Mouse (Mus musculus): ENCODE data around the gene Cdc34. TPM values are rescaled to one million over a fixed set of nuclear protein-coding genes. Genes with fewer than 3 reads are reported as not detected.

Cdc34 gene
- polyA plus RNA-seq, 1 experiment from 2014 or later: 106 TPM

GRCm38 (mm10) chr10:79729357-79729965, 47.5 kb downstream of the Cdc34 start:
- WGBS: 88% methylated on average over 13 of the region's 13 CpGs
- Histone ChIP-seq H3K4me1 (no peaks in the 10 kb centered on the region), H3K9me3 (0 out of 2 replicates have a peak, but pooled peaks cover 5% of the 10 kb centered on the region), H3K4me2 (no peak overlapping the region), H3K9ac (no peak overlapping the region), H3K27ac (no peak overlapping the region), H3K36me3 (peaks cover 16% of the 10 kb centered on the region), H3K27me3 (no peaks in the 10 kb centered on the region; the same call in 1 of the 2 replicates), H3K4me3 (no peak overlapping the region)
- ATAC-seq (ENCODE audit: insufficient number of reproducible peaks, insufficient read depth, low FRiP score, low TSS enrichment, low read depth): no peak

DNA sequence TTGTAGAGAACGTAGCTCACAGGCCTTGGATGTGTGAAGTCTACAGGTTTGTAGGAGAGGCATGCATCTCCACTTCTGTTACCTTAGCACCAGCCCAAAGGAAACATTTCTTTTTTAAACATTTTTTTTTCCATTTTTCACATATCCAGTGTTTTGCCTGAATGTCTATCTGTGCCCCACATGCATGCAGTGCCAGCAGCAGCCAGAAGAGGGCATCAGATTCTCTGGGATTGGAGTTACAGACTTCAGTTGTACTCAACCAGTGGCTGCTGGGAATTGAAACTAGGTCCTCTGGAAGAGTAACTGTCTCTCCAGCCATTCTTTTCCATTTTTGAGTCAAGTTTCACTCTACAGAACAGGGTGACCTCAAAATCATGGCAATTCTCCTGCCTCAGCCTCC, 50.5 kb downstream of the Cdc34 start:
- WGBS: 86% methylated on average over 1 of the region's 1 CpGs

DNA sequence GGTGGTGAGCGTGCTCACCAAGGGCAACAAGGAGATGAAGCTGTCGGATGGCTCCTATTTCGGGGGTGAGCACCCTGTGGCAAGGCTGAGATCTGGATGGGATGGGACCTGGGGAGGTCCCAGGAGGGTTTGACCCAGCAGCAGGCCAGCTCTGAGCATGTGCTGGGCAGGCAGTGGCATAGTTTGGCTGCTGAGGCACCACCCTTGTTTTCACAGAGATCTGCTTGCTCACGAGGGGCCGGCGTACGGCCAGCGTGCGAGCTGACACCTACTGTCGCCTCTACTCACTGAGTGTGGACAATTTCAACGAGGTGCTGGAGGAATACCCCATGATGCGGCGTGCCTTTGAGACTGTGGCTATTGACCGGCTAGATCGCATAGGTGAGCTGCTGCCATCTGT, 51.9 kb downstream of the Cdc34 start:
- Histone ChIP-seq H3K9ac (no peak overlapping the region), H3K4me3 (no peak overlapping the region), H3K27me3 (peaks cover 15% of the 10 kb centered on the region), H3K4me1 (no peaks in the 10 kb centered on the region), H3K4me2 (no peak overlapping the region), H3K36me3 (peaks cover 60% of the 10 kb centered on the region), H3K9me3 (peaks cover 48% of the 10 kb centered on the region), H3K27ac (no peak overlapping the region)
- WGBS: 94% methylated on average over 15 of the region's 15 CpGs
- ATAC-seq (ENCODE audit: insufficient number of reproducible peaks, insufficient read depth, low FRiP score, low TSS enrichment, low read depth): no peak

More for the DNA sequence above, 50.5 kb downstream of the Cdc34 start:
- Histone ChIP-seq H3K4me2 (no peak overlapping the region), H3K9ac (no peak overlapping the region), H3K36me3 (peaks cover 47% of the 10 kb centered on the region), H3K4me1 (no peaks in the 10 kb centered on the region), H3K9me3 (peaks cover 35% of the 10 kb centered on the region), H3K27me3 (peaks cover 15% of the 10 kb centered on the region), H3K4me3 (no peak overlapping the region), H3K27ac (no peak overlapping the region)
- ATAC-seq (ENCODE audit: insufficient number of reproducible peaks, insufficient read depth, low FRiP score, low TSS enrichment, low read depth): no peak

- peaks cover 75% of the 10 kb centered on the region for H3K36me3 ChIP-seq
These were observed 53.4 kb downstream of the Cdc34 start for GRCm38 (mm10) chr10:79735361-79735760.

GRCm38 (mm10) chr10:79736706-79737105, 54.7 kb downstream of the Cdc34 start:
- Histone ChIP-seq H3K36me3 (peaks cover 89% of the 10 kb centered on the region), H3K4me3 (no peak overlapping the region), H3K9ac (no peak overlapping the region), H3K27ac (no peak overlapping the region), H3K27me3 (peaks cover 15% of the 10 kb centered on the region), H3K4me2 (no peak overlapping the region), H3K9me3 (peaks cover 76% of the 10 kb centered on the region), H3K4me1 (no peaks in the 10 kb centered on the region)
- no peak for ATAC-seq (ENCODE audit: insufficient number of reproducible peaks, insufficient read depth, low FRiP score, low TSS enrichment, low read depth)
- 87% methylated on average over 14 of the region's 14 CpGs for WGBS

More at GRCm38 (mm10) chr10:79735361-79735760, 53.4 kb downstream of the Cdc34 start:
- ATAC-seq (ENCODE audit: insufficient number of reproducible peaks, insufficient read depth, low FRiP score, low TSS enrichment, low read depth): no peak
- H3K27ac ChIP-seq: no peak overlapping the region
- H3K4me2 ChIP-seq: no peak overlapping the region
- no peaks in the 10 kb centered on the region for H3K4me1 ChIP-seq
- WGBS: 39% methylated on average over 51 of the region's 52 CpGs
- no peak overlapping the region for H3K4me3 ChIP-seq
- peaks cover 63% of the 10 kb centered on the region for H3K9me3 ChIP-seq
- H3K27me3 ChIP-seq: peaks cover 15% of the 10 kb centered on the region
- H3K9ac ChIP-seq: no peak overlapping the region

Other genes with a start within 250 kb of the Cdc34 start
- not detected in 2 replicates for gene Vmn2r83, start 213.5 kb upstream of the Cdc34 start, polyA plus RNA-seq (2015; fragmentation: Nextera tagmentation; extraction: Ambion mirVana)
- 19.8 and 23.4 TPM in 2 replicates for gene Plpp2, start 148.4 kb upstream of the Cdc34 start, polyA plus RNA-seq (2015; fragmentation: Nextera tagmentation; extraction: Ambion mirVana)
- 71.0 and 73.6 TPM in 2 replicates for gene Mier2, start 127.0 kb upstream of the Cdc34 start, polyA plus RNA-seq (2015; fragmentation: Nextera tagmentation; extraction: Ambion mirVana)
- not detected in 2 replicates for gene Theg, start 94.9 kb upstream of the Cdc34 start, polyA plus RNA-seq (2015; fragmentation: Nextera tagmentation; extraction: Ambion mirVana)
- not detected in 2 replicates for gene C2cd4c, start 68.2 kb upstream of the Cdc34 start, polyA plus RNA-seq (2015; fragmentation: Nextera tagmentation; extraction: Ambion mirVana)
- gene Shc2, start 44.3 kb upstream of the Cdc34 start, polyA plus RNA-seq (2015; fragmentation: Nextera tagmentation; extraction: Ambion mirVana): 11.7 and 13.7 TPM in 2 replicates
- gene Odf3l2, start 36.5 kb upstream of the Cdc34 start, polyA plus RNA-seq (2015; fragmentation: Nextera tagmentation; extraction: Ambion mirVana): not detected in 2 replicates
- gene Madcam1, start 17.6 kb upstream of the Cdc34 start, polyA plus RNA-seq (2015; fragmentation: Nextera tagmentation; extraction: Ambion mirVana): 11.3 and 11.8 TPM in 2 replicates
- 58.1 and 62.1 TPM in 2 replicates for gene Tpgs1, start 12.8 kb upstream of the Cdc34 start, polyA plus RNA-seq (2015; fragmentation: Nextera tagmentation; extraction: Ambion mirVana)
- 0.81 and 0.84 TPM in 2 replicates for gene Gzmm, start 6.8 kb downstream of the Cdc34 start, polyA plus RNA-seq (2015; fragmentation: Nextera tagmentation; extraction: Ambion mirVana)
- 703 and 715 TPM in 2 replicates for gene Bsg, start 22.3 kb downstream of the Cdc34 start, polyA plus RNA-seq (2015; fragmentation: Nextera tagmentation; extraction: Ambion mirVana)
- 0.10 and 0.12 TPM in 2 replicates for gene Hcn2, start 34.4 kb downstream of the Cdc34 start, polyA plus RNA-seq (2015; fragmentation: Nextera tagmentation; extraction: Ambion mirVana)
- 42.8 and 50.9 TPM in 2 replicates for gene Polrmt, start 64.4 kb downstream of the Cdc34 start, polyA plus RNA-seq (2015; fragmentation: Nextera tagmentation; extraction: Ambion mirVana)
- gene Fgf22, start 72.9 kb downstream of the Cdc34 start, polyA plus RNA-seq (2015; fragmentation: Nextera tagmentation; extraction: Ambion mirVana): 0.54 and 0.80 TPM in 2 replicates
- 79.2 and 96.5 TPM in 2 replicates for gene Rnf126, start 84.8 kb downstream of the Cdc34 start, polyA plus RNA-seq (2015; fragmentation: Nextera tagmentation; extraction: Ambion mirVana)
- 7.5 and 8.3 TPM in 2 replicates for gene Fstl3, start 95.1 kb downstream of the Cdc34 start, polyA plus RNA-seq (2015; fragmentation: Nextera tagmentation; extraction: Ambion mirVana)
- gene Prss57, start 108.8 kb downstream of the Cdc34 start, polyA plus RNA-seq (2015; fragmentation: Nextera tagmentation; extraction: Ambion mirVana): not detected in 2 replicates
- gene Palm, start 111.4 kb downstream of the Cdc34 start, polyA plus RNA-seq (2015; fragmentation: Nextera tagmentation; extraction: Ambion mirVana): 105 and 112 TPM in 2 replicates
- gene Misp, start 138.8 kb downstream of the Cdc34 start, polyA plus RNA-seq (2015; fragmentation: Nextera tagmentation; extraction: Ambion mirVana): 2.5 and 5.2 TPM in 2 replicates
- 386 and 390 TPM in 2 replicates for gene Ptbp1, start 172.2 kb downstream of the Cdc34 start, polyA plus RNA-seq (2015; fragmentation: Nextera tagmentation; extraction: Ambion mirVana)
- gene Prtn3, start 192.3 kb downstream of the Cdc34 start, polyA plus RNA-seq (2015; fragmentation: Nextera tagmentation; extraction: Ambion mirVana): 7.3 and 8.5 TPM in 2 replicates
- gene Plppr3, start 192.4 kb downstream of the Cdc34 start, polyA plus RNA-seq (2015; fragmentation: Nextera tagmentation; extraction: Ambion mirVana): 126 and 138 TPM in 2 replicates
- gene Elane, start 204.1 kb downstream of the Cdc34 start, polyA plus RNA-seq (2015; fragmentation: Nextera tagmentation; extraction: Ambion mirVana): 1.9 TPM in 1 of 2 replicates, not detected in the other
- gene Cfd, start 208.7 kb downstream of the Cdc34 start, polyA plus RNA-seq (2015; fragmentation: Nextera tagmentation; extraction: Ambion mirVana): not detected in 2 replicates
- gene Med16, start 226.7 kb downstream of the Cdc34 start, polyA plus RNA-seq (2015; fragmentation: Nextera tagmentation; extraction: Ambion mirVana): 47.6 and 49.3 TPM in 2 replicates
- gene Gm26602, start 228.7 kb downstream of the Cdc34 start, polyA plus RNA-seq (2015; fragmentation: Nextera tagmentation; extraction: Ambion mirVana): 8.1 and 29.9 TPM in 2 replicates
- gene Kiss1r, start 234.8 kb downstream of the Cdc34 start, polyA plus RNA-seq (2015; fragmentation: Nextera tagmentation; extraction: Ambion mirVana): 0.98 and 1.3 TPM in 2 replicates
- gene R3hdm4, start 239.0 kb downstream of the Cdc34 start, polyA plus RNA-seq (2015; fragmentation: Nextera tagmentation; extraction: Ambion mirVana): 190 and 206 TPM in 2 replicates
- gene Arid3a, start 244.8 kb downstream of the Cdc34 start, polyA plus RNA-seq (2015; fragmentation: Nextera tagmentation; extraction: Ambion mirVana): 5.3 and 6.9 TPM in 2 replicates

All from embryonic facial prominence, embryonic 13.5 days (tissue).